ENCODE assay signal across 22 mouse cellular contexts in the genomic region with DNA sequence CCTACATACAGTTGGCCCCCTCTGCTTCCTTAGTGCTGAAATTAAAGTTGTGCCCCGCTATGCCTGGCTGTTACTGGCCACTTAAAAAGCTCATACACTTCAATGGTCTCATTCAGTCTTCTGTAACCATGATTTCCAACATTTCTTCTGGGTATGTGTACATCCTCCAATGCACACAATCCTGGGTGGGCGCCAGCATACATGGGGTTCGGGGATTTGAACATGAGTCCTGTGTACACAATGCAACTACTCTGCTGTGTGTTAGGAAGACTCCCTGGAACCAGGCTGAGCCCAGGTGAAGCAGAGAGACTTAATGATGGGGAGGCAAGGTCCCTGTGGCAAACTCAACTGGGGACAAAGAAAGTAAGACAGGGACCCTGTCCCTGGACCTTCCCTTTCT. TPM values are rescaled to one million over a fixed set of nuclear protein-coding genes. Genes with fewer than 3 reads are reported as not detected.
DNase-seq lines count a peak whose midpoint lies in the region; ATAC-seq and TF ChIP-seq lines count a peak whose summit lies in the region.
"Had no signal": no experiment of that assay in that cellular context is flagged by ENCODE, and none has a peak within 500 bp of the region (broad histone marks: within the 10 kb centered on the region; RNA-seq: fewer than 3 reads in every experiment).

No protein-coding gene starts in this region.

- no peaks in the 10 kb centered on the region for H3K36me3 ChIP-seq in kidney, embryonic 15.5 days
- H3K36me3 ChIP-seq in testis, adult 2 months (ENCODE audit: control insufficient read depth, insufficient read depth, low read length), result no peaks in the 10 kb centered on the region
- H3K36me3 ChIP-seq in limb, embryonic 10.5 days, result no peaks in the 10 kb centered on the region
- H3K36me3 ChIP-seq: embryonic facial prominence, embryonic 15.5 days; forebrain, embryonic 15.5 days; heart, embryonic 10.5 days; intestine, embryonic 15.5 days had no signal

- 70% methylated on average over 3 of the region's 3 CpGs for WGBS in kidney, embryonic 15.5 days
- 66% methylated on average over 3 of the region's 3 CpGs for WGBS in limb, embryonic 10.5 days

- H3K27ac ChIP-seq in kidney, embryonic 15.5 days, result no peak overlapping the region
- H3K27ac ChIP-seq in testis, adult 2 months (ENCODE audit: control insufficient read depth, insufficient read depth, low read depth, low read length), result no peak overlapping the region
- H3K27ac ChIP-seq in limb, embryonic 10.5 days, result no peak overlapping the region
- H3K27ac ChIP-seq: embryonic facial prominence, embryonic 15.5 days; hindbrain, embryonic 14.5 days; intestine, embryonic 15.5 days had no signal

- H3K4me3 ChIP-seq in kidney, embryonic 15.5 days (replicated peaks), result no peak overlapping the region
- peak overlapping the region; percentile 87 for H3K4me3 ChIP-seq in testis, adult 2 months (ENCODE audit: control insufficient read depth, low read depth, low read length)
- H3K4me3 ChIP-seq in limb, embryonic 10.5 days, result no peak overlapping the region
- H3K4me3 ChIP-seq: erythroblast, embryonic 14.5 days had no signal

- H3K9ac ChIP-seq in kidney, embryonic 15.5 days, result no peak overlapping the region
- H3K9ac ChIP-seq: embryonic facial prominence, embryonic 15.5 days; intestine, embryonic 15.5 days had no signal

- ATAC-seq in kidney, embryonic 15.5 days (replicated peaks; ENCODE audit: low FRiP score), result no peak
- ATAC-seq: CD4-positive, CD25-positive, alpha-beta regulatory T cell, adult 4 months; forebrain, embryonic 15.5 days; intestine, embryonic 15.5 days had no signal

- peaks cover 19% of the 10 kb centered on the region for H3K4me1 ChIP-seq in kidney, embryonic 15.5 days
- peaks cover 15% of the 10 kb centered on the region for H3K4me1 ChIP-seq in testis, adult 2 months (ENCODE audit: control insufficient read depth, insufficient read depth, low read length)
- peaks cover 15% of the 10 kb centered on the region for H3K4me1 ChIP-seq in limb, embryonic 10.5 days

- no peak for TF ChIP-seq CTCF in testis, adult 2 months (IDR thresholded peaks at IDR 0.05; ENCODE audit: control insufficient read depth, insufficient read depth, insufficient replicate concordance, low read depth, low read length)

- 0 out of 2 replicates have a peak overlapping the region, but pooled peaks have one; percentile 85 for H3K4me2 ChIP-seq in kidney, embryonic 15.5 days

- DNase-seq in cerebellum, adult 11-12 months, result peak; percentile 58
- no peak for DNase-seq in cerebellum, adult 9-11 months
- DNase-seq in kidney, postnatal 25 days, result no peak
- no peak for DNase-seq in testis, postnatal 14 days (ENCODE audit: low spot score)
- DNase-seq in limb, embryonic 10.5 days (ENCODE audit: low spot score), result no peak
- DNase-seq: adrenal gland, adult 2 months; adrenal gland, postnatal 36 days; B cell, adult 2 months; cerebellum, adult 8-10 months; gastrocnemius, postnatal 10 days; heart, adult 18-20 months; heart, postnatal 10 days; heart, postnatal 4 days had no signal

- H3K9me3 ChIP-seq in kidney, embryonic 15.5 days (replicated peaks), result no peaks in the 10 kb centered on the region
- no peaks in the 10 kb centered on the region for H3K9me3 ChIP-seq in limb, embryonic 10.5 days (replicated peaks)
- H3K9me3 ChIP-seq: embryonic facial prominence, embryonic 15.5 days; forebrain, embryonic 15.5 days; heart, embryonic 10.5 days; intestine, embryonic 15.5 days had no signal

- TF ChIP-seq POLR2A in testis, adult 2 months (IDR thresholded peaks at IDR 0.05; ENCODE audit: control insufficient read depth, low read depth, low read length), result no peak

- H3K27me3 ChIP-seq in kidney, embryonic 15.5 days, result peaks cover 4% of the 10 kb centered on the region
- H3K27me3 ChIP-seq in testis, adult 2 months (ENCODE audit: control insufficient read depth, insufficient read depth, low read length), result no peaks in the 10 kb centered on the region
- H3K27me3 ChIP-seq in limb, embryonic 10.5 days (ENCODE audit: low read depth, poor library complexity, severe bottlenecking), result 0 out of 2 replicates have a peak, but pooled peaks cover 4% of the 10 kb centered on the region
- H3K27me3 ChIP-seq: intestine, embryonic 15.5 days had no signal

RNA-seq across cellular contexts. Expression of gene Syt3, which starts 8.1 kb away (rescaled TPM):
- polyA plus RNA-seq in kidney, embryonic 15.5 days (2015; fragmentation: Nextera tagmentation; extraction: Ambion mirVana), result 2.4 and 2.5 TPM in 2 replicates
- polyA plus RNA-seq in testis, adult 2 months (2012; rRNA removed), result 2.0 TPM in 2 replicates
- 1.1 and 1.9 TPM in 2 replicates for polyA plus RNA-seq in limb, embryonic 10.5 days (2016; fragmentation: Nextera tagmentation; extraction: Ambion mirVana)
- polyA plus RNA-seq: CD4-positive, CD25-positive, alpha-beta regulatory T cell, adult 4 months; erythroblast, embryonic 14.5 days had no signal

RNA-seq across cellular contexts. Expression of gene 1700008O03Rik, which starts 9.8 kb away (rescaled TPM):
- 1.1 TPM in 2 replicates for polyA plus RNA-seq in kidney, embryonic 15.5 days (2015; fragmentation: Nextera tagmentation; extraction: Ambion mirVana)
- 112 and 131 TPM in 2 replicates for polyA plus RNA-seq in testis, adult 2 months (2012; rRNA removed)
- 0.50 and 0.68 TPM in 2 replicates for polyA plus RNA-seq in limb, embryonic 10.5 days (2016; fragmentation: Nextera tagmentation; extraction: Ambion mirVana)
- polyA plus RNA-seq: CD4-positive, CD25-positive, alpha-beta regulatory T cell, adult 4 months had no signal

RNA-seq across cellular contexts. Expression of gene Lrrc4b, which starts 53.0 kb away (rescaled TPM):
- polyA plus RNA-seq in kidney, embryonic 15.5 days (2015; fragmentation: Nextera tagmentation; extraction: Ambion mirVana), result 0.36 and 0.44 TPM in 2 replicates
- 0.46 and 0.55 TPM in 2 replicates for polyA plus RNA-seq in testis, adult 2 months (2012; rRNA removed)
- 0.06 and 0.21 TPM in 2 replicates for polyA plus RNA-seq in limb, embryonic 10.5 days (2016; fragmentation: Nextera tagmentation; extraction: Ambion mirVana)
- polyA plus RNA-seq: CD4-positive, CD25-positive, alpha-beta regulatory T cell, adult 4 months; erythroblast, embryonic 14.5 days had no signal

Comparison
In these comparisons a context has a peak if more than half of its experiments do, and no peak if none do; other contexts are left out.
1. RNA of gene 1700008O03Rik, which starts 9.8 kb away (polyA plus RNA-seq): 112 to 131 TPM in testis, adult 2 months; 1.1 TPM in kidney, embryonic 15.5 days and 0.50 to 0.68 TPM in limb, embryonic 10.5 days; every median in the first group is over 10 times any median in the second.